Mouse (Mus musculus): ENCODE measurements around the gene Qsox2.

Gene Qsox2

GRCm38 (mm10) chr2:26223961-26224360, 13.4 kb downstream of the Qsox2 start:
- no peak for DNase-seq

- DNase-seq: no peak
Measured at GRCm38 (mm10) chr2:26214526-26214925, 22.8 kb downstream of the Qsox2 start.

- DNase-seq: no peak
Measured at GRCm38 (mm10) chr2:26209566-26209965, 27.8 kb downstream of the Qsox2 start.

GRCm38 (mm10) chr2:26208126-26208789, 29.1 kb downstream of the Qsox2 start, which contains the start of gene Lhx3:
TSS of gene Lhx3 (minus strand) at chr2:26208289.
- DNase-seq: peak; percentile 78

GRCm38 (mm10) chr2:26207559-26207958, 29.8 kb downstream of the Qsox2 start:
- DNase-seq: no peak

- no peak for DNase-seq
Measured at GRCm38 (mm10) chr2:26205761-26206160, 31.6 kb downstream of the Qsox2 start.

GRCm38 (mm10) chr2:26205126-26205525, 32.2 kb downstream of the Qsox2 start:
- DNase-seq: no peak

GRCm38 (mm10) chr2:26202849-26203475, 34.4 kb downstream of the Qsox2 start:
- no peak for DNase-seq

GRCm38 (mm10) chr2:26201926-26202848, 35.1 kb downstream of the Qsox2 start:
- no peak for DNase-seq

- no peak for DNase-seq
Measured at GRCm38 (mm10) chr2:26198488-26198887, 38.8 kb downstream of the Qsox2 start.

- no peak for DNase-seq
Measured at GRCm38 (mm10) chr2:26194552-26195339, 42.6 kb downstream of the Qsox2 start.

- peak; percentile 15 for DNase-seq
Measured at GRCm38 (mm10) chr2:26188517-26188916, 48.8 kb downstream of the Qsox2 start.

- no peak for DNase-seq
Measured at GRCm38 (mm10) chr2:26184352-26184751, 53.0 kb downstream of the Qsox2 start.

GRCm38 (mm10) chr2:26182646-26183045, 54.7 kb downstream of the Qsox2 start:
- no peak for DNase-seq

- no peak for DNase-seq
Measured at GRCm38 (mm10) chr2:26177189-26177588, 60.1 kb downstream of the Qsox2 start.

GRCm38 (mm10) chr2:26176731-26177130, 60.6 kb downstream of the Qsox2 start:
- DNase-seq: no peak

- DNase-seq: no peak
Measured at GRCm38 (mm10) chr2:26175191-26175590, 62.1 kb downstream of the Qsox2 start.

GRCm38 (mm10) chr2:26172166-26172565, 65.2 kb downstream of the Qsox2 start:
- no peak for DNase-seq

- DNase-seq: no peak
Measured at GRCm38 (mm10) chr2:26170376-26170775, 66.9 kb downstream of the Qsox2 start.

GRCm38 (mm10) chr2:26168843-26169579, 68.3 kb downstream of the Qsox2 start:
- DNase-seq: no peak

GRCm38 (mm10) chr2:26166890-26167289, 70.4 kb downstream of the Qsox2 start:
- DNase-seq: no peak
